Mouse (Mus musculus) cerebellum, postnatal 10 days (tissue): Measurements from ENCODE around the gene Tesmin.

Experiments
- DNase-seq, 2 experiments: peaks; one replicate each; pipeline ENCODE4 v3.0.0; 2021; ENCODE audit warnings: mixed read lengths in 2 of 2

Tesmin gene

DNA sequence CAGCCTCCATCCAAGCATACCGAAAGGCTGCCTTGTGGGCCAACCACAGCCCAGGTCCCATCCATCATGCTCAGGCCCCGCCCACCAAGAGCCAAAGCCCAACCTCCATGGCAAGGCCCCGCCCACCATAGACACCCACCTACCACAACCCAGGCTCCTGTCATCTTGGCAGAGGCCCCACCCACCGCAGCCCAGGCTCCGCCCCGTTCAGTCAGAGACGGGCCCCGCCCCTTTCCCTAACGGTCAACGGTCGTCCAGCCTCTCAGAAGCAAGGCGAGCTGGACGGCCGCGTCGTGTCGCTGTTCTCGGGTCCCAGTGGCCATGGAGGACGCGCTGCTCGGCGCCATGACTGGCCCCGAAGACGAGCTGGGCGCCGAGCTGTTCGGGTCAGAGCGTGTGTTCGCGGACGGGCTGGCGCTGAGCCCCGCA, at the start of gene Tesmin:
Gene Tesmin, plus strand, starts transcription at position 229 of the 429 bp plus-strand sequence.
- DNase-seq, result peak; percentile 94 to 95

DNA sequence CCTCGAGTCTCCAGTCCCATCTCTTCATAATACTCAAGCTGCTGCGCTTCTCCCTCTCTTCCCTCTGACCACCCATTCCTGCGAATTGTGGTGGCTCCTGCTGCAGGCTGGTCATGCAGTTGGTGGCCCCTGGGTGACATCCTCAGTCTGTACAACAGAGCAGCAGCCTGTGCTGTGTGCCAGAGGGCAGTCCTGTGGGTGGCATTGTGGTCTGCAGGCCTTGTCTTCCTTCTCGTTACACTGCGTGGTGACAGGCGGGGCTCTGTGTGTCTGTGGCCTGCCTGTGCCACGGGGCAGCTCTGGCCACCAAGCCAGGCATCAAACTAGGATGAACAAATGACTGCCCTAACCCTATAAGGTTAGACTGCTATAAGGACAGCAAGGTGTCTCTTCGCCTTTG, 49.5 kb upstream of the Tesmin start:
- no peak for DNase-seq

DNA sequence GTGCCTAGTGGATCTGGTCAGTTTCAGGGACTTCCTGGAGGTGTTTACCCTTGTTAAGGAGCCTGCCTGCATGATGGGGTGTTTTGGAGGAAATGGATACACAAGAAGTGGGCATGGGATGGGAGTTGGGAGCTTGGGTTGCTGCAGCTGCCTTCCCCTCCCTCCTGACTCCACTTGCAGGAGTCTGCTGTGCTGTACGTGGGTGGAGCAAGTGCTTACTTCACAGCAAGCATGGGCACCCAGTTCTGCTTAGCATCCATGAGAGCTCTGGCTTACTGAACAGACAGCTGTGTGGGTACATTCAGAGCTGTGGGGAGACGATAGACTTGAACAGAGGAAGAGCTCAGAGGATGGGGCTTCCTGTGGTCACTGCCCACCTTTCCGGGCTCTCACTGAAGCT, 47.6 kb upstream of the Tesmin start:
- no peak for DNase-seq

DNA sequence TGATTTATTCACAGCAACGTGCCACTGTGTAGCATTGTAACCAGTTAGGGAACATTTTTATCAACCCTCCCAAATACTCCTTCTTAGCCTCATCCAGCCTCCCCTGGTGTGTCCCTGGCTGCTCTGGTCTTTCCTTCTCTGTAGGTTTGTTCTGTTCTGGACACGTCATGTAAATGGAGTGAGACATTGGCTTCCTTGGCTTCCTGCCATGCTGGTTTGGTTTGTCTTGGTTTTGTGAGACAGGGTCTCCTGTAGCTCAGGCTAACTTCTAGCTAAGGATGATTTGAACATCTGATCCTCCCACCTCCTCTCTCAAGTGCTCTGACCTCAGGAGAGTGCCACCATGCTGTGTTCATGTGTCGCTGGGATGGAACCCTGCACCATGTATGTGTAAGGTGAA, 44.7 kb upstream of the Tesmin start:
- peak; percentile 24 to 28 for DNase-seq

DNA sequence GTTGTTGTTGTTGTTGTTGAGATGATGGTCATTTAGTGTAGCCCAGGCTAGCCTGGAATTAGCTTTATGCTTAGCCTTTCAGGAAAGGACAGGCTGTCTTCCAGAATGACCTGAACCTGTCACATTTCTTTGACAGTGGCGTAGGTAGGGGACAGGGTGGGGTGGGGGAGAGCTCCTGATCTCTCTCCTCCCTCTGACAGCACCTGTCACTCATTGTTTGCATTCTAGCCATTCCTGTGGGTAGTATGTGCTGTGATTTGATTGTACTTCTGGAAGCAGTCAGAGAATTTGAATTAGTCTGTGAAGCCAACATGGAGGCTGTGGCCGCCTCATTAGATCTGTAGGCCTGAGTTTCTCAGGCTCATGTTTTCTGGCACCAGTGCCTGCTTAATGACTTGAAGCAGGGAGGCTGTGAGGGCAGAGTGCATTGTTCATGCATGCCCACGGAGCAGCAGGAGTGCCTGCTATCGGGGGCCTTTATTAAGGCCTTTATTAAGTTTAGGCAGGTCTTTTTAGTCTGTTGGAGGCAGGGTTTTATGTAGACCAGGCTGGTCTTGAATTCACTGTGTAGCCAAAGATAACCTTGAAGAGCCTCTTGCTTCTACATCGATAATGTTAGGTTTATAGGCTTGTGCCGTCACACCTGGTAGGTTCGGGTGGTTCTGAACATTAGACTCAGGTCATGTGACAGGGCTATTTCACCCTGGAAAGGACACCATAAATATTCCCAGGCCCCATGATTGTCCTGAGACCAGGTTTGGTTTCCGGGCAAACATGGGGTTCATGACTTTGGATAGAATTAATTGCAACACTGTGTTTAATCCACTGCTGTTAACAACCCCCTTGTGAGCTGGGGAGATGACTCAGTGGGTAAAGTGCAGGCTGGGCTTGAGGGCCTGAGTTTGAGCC, 43.8 kb upstream of the Tesmin start:
- DNase-seq, result no peak

DNA sequence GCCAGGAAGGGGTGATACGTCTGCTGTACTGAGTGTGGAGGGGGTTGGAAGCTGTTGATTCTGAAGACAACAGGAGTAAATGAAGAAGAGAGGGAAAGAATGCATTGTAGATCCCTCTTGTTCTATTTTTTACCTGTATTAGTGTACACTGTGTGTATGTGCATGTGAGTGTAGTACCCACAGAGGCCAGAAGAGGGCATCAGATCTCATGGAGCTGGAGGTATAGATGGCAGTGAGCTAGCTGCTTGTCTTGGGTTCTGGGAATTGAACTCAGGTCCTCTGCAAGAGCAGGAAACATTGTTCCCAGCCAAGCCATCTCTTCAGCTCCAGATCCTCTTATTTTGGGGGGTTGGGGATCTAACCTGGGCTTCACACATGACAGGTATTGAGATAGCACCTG, 40.9 kb upstream of the Tesmin start:
- no peak for DNase-seq

DNA sequence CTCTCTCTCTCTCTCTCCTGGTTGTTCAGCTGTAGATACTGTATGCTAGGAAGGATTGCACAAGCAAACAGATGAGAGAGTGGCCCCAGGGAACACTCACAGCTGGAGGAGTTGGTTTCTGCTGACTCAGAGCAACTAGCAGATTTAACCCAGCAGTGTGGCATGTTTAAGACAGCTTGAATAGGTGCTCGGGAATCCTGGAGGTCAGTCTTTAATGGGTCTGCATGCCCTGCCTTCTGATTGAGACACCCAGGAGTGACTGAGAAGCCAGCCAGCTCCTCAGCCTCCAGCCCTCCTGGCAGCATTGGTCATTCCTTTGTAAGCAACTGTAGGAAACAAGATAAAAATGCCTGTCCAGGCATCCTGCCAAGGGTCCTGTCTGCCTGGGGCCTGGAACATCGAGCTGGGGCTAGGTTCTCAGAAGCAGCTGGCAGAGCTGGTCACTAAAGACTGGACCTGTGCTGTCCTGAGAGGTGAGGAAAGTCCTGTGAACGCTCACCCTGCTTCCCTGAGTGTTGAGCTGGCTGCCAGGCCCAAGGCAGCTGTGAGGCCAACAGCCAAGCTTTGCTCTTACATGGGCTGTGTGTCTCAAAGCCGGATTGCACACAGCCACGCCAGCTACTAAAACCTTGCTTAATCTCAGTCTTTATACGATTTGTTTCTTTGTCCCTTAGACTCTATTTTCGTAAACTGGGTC, 35.1 kb upstream of the Tesmin start:
- peak; percentile 26 to 43 for DNase-seq

DNA sequence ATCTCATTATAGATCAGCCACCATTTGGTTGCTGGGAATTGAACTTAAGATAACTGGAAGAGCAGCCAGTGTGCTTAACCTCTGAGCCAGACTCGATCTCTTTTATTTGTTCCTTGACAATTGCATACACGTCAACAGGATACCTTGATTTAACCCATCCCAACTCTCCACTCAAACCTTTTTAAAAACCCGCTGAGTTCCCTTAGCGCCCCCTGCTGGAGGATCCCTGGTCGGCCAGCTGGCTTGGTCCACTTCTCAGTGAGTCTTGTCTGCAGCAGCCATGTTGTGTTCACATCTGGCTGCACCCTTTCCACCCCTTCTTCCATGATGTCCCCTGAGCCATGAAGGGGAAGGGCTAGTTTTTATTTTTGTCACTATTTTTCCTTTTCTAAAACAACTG, 33.6 kb upstream of the Tesmin start:
- DNase-seq, result peak; percentile 34 to 36

DNA sequence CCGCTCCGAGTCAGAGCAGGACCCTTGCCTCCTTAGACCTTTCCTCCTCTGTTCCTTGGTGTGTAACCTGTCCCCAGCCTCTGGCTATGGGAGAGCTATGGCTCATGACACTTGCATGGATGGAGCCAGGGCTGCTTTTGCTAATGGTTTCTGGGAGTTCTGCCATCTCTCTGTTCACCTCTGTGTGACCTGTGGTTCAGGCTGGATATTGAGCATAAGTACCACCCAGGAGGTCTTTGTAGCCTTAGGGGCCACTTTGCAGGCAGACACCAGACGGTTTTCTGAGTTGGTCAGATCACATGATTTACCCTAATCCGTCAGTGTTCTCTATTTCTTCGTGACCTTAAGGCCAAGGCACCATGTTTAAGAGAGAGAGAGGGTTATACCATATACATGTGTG, 32.1 kb upstream of the Tesmin start:
- no peak for DNase-seq

DNA sequence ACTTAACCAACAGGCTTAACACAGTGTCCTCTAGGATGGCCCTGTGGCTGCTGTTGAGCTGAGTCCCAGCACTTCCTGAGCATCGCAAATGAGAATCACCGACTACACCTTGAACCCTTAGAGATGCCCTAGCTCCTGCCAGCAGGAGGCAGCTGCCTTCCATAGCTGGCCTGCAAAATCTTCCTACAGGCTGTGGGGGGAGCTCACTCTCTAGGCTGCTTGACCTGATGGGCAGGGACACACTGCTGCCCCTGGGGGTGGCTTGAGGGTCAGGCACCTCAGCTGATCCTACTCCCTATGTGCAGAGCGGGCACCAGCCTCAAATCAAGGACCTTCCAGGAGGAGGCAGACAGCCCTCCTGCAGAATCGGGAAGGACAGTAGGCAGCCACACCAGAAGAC, 31.0 kb upstream of the Tesmin start:
- DNase-seq, result no peak

DNA sequence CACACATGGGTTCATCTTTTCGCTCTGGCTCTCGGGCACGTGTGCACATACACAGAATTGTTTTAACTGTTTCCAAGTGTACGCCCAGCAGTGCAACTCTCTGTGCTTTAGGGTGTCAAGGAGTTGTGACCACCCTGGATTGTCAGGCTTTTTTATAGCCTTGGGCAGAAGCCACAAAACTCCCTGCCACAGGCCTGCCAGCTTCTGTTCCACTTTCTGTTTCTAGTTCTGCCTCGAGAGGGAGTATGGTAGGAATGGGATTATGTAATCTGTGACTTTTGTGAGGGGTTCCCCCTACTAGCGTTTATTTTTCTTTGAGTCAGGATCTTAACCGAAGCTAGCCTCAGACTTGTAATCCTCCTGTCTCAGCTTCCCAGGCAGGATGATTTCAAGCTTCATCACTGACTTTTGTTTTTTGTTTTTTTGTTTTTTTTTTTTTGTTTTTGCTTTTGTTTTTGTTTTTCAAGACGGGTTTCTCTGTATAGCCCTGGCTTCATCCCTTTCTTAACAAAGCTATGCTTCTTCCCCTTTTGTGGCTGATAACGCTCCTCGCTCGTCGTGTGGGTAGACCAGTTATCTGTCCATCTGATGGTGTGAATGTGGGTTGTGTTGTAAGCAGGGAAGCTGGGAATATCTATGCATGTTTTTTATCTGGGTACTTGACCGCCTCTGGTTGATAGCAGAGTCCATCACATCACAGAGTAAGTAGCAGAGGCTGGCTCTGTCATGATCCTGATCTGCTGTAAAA, 28.6 kb upstream of the Tesmin start:
- no peak for DNase-seq

DNA sequence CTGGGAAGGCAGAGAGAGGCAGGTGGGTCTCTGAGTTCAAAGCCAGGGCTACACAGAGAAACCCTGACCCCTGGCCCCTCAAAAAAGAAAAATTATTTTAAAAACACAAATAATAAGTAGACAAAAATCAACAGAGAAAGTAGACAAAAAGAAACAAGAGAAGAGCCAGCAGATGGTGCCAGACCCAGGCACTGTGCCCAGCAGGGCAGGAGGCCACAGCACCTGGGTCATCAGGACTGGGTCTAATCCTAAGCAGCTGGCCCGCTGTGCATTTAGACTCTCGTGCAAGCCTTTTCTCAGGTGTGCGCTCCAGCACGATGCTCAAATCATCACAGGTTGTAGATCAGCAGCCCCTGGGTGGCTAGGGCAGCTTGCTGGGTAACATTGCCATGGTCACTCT, 25.1 kb upstream of the Tesmin start:
- peak; percentile 46 to 58 for DNase-seq

DNA sequence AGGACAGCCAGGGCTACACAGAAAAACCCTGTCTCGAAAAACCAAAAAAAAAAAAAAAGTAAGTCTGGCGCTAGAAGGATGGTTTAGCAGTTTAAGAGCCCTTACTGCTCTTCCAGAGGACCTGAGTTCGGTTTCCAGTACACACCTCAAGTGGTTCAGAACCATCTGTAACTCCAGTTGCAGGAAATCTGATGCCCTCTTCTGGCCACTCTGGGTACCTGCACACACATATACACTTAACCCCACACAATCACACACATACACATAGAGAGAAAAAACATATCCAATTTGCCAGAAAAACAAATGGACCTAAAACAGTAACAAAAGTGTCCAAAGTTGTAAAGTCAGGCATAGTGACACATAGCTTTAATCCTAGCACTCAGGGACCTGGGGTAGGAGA, 23.6 kb upstream of the Tesmin start:
- DNase-seq, result no peak

DNA sequence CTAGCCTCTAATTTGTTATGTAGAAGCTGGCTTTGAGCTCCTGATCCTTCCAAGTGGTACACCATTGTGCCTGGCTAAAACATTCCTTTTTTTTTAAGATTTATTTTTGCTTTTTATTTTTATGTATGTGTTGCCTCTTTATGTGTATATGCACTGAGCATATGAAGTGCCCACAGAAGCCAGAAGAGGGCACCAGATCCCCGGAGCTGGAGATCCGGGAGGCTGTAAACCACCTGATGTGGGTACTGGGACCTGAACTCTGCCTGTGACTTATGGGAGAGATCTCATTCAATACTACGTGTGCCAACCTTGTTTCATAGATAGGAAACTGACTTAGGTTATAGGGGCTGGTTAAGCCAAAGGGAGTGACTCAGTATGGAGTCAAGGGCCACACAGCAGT, 20.4 kb upstream of the Tesmin start:
- DNase-seq, result no peak

DNA sequence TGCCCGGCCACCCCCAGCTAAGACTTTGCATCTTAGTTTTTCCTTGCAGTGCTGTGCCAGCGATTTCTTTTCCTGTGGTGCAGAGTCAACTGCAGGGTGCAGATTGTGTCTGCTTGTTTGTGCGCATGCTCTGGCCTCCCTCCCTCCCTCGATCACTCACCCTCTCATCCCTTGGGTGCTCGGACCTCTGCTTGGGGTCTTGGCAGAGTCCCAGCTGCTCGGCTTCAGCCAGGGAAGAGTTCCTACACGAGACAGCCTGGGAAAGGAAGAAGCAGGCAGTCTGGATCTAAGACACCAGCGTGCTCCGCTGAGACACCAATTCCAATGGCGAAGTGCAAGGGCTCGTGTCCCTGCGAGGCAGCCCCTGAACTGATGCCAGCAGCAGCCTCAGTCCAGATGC, 15.3 kb upstream of the Tesmin start:
- peak in 1 of 2 experiments; percentile 31 for DNase-seq

DNA sequence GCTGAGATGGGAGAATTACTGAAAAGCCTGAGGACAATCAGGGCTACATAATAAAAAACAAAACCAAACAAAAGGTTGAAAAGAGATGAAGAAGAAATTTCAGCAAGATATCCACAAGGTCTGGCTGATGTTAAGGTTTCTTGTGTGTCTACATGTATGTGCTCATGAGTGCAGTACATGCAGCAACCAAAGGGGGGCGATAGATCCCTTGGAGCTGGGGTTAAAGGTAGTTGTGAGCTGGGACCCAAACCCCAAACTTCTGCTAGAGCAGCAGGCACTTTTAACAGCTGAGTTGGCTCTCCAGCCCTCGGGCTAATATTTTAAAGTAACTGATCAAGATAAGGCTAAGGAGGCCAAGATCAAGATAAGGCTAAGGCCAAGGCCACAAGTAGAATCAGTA, 14.6 kb upstream of the Tesmin start:
- peak in 1 of 2 experiments; percentile 32 for DNase-seq

DNA sequence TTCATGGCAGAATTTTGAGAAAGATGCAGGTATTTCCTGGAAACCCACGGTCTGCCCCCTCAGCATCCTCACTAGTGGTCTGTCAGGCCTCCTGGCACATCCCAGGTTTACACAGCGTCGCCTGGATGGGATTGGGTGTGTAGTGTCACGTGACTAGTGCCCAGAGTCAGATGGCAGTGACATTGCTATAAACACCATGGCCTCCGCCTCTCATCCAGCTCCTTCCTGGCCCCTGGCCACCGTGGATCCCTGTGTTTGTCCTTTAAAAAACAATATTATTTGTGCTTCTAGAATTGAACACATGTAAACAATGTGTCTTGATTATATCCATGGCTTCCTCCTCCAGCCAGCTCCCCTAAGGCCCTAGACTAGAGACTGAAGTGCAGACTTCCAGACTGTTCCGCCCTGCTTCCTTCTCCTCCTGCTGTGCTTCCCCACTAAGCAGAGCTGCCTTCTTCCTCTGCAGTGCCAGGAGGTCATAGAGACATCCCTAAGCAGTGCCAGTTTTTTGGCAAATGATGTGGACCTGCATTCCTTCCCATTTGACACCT, 12.6 kb upstream of the Tesmin start:
- DNase-seq, result peak; percentile 38 to 44

DNA sequence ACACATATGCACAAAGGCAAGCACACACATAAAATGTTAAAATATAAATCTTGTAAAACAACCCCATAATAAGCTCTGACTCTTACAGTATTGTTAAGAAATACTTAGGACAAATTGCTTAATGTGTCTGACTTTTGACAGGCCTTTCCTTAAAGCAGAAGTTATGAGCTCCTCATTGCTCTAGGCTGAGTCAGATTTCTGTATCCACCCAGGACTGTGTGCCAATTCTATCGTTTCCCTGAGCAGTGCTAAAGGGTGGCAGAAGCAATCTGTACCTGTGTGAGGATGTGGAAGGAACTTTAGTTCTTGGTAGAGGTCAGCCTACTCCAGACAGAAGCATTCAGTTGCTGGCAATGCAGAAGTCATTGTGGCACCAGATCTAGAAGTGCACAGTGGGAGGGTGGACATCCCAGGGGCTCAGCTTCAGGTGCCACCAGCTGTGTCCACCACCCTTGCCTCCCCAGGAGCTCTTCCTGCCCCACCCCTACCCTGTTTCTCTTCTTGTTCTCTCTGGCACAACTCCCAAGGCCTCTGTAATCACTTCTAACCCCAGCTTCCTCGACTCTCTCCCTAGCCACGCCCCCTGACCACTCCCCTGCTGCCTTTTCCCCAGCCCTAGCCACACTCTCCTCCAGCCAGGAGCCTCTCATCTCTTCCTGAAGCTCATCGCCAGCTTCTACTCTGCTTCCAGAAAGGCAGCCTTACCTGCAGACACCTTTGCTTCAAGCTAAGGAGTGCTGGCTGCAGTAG, 11.5 kb upstream of the Tesmin start:
- no peak for DNase-seq

DNA sequence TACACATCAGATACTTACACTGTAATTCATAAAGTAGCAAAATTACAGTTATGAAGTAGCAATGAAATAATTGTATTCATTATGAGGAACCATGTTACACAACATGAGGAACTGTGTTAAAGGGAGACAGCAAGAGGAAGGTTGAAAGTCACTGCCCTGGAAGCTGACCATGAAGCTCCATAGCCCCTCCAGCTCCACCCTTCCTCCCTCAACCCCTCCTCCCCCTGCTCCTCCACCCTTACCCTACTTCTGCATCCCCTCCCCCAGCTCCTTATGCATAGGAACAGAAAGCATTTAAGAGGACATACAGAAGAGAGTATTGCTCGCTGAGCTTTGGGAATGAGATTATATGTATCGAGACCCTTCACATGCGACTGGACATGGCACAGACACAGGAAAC, 10.0 kb upstream of the Tesmin start:
- DNase-seq, result no peak

DNA sequence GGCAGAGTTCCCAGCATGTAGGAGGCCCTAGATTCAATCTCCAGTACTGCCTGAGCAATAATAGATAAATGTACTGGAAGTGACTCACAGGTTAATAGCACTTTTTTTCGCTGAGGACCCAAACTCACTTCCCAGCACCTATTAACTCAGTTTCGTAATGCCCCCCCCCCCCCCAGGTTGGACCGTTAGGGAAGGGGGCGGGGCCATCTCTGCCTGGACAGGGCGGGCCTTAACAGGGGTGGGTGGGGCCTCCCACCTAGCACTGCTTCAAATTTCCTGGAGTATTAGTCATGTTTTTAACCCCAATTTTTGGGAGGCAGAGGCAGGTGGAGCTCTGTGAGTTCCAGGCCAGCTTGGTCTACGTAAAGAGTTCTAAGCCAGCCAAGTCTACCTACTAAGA, 596 bp upstream of the Tesmin start:
- no peak for DNase-seq

DNA sequence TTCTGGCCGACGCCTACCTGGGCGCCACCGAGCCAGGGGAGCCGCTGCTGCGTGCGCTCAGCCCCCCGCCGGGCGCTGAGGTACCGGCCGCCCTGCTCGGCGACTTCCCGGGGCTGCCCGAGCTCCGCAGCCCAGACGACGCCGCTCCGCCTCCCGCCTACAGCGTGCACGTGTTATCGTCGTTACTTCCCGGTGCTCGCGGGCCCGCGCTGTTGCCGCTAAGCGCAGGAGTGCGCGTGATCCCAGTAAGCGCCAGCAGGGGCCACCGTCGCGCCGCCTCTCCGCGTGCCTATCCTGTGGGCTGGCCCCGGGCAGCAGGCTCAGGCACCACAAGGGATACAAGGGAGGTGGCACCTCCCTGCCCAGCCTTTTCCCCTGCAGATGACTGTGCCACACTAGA, 432 bp downstream of the Tesmin start:
- peak; percentile 93 for DNase-seq

DNA sequence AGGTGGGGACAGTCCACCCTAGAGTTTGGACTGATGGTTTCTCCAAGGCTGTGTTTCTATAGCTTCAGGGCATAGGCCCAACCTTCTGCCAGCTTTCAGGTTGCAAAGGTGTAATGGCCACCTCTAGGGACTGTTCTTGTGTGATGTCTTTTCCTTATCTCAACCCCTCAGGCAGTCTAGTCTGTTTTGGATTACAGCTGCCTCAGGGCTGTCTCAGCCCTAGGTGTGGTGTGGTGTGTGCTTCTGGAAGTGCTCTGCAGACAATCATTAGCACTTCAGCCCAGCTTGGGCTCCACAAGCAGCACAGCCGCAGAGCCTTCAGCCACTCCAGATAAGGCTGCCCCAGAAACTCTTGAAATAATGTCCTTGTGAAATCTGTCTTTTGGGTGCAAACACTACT, 3.7 kb downstream of the Tesmin start:
- DNase-seq, result no peak
